In the genomic region with DNA sequence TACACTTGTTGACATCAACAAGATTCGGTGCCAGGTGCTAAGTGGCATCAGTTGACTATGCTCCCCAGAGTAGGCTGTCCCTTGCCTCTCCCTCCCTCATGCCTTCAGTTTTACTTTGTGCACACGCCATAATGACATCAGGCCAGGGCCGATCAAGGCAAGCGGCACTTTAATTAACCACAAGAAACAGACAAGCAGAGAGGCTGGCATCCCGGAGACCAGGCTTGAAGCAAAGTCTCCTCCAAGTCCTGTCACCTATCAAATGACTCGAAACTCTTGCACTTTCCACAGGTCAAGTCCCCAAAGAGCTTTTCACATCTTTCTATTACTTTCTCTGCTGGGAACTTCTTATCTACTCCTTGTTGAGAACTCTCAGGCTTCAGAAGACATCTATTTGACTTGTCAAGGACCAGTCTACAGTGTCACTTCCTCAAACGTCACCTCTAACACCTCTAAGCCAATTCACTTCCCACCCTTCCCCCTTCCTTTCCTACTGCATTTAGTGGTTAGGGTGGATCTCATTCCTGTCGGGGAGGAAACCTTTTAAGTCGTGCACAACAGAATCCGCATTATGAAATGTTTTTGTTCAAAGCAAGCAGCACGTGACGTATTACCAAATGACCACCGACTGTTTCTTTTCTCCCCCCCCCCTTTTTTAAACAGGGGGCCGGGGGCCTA, we compare ENCODE assay signal across 8 mouse cellular contexts. TPM values are rescaled to one million over a fixed set of nuclear protein-coding genes. Genes with fewer than 3 reads are reported as not detected.
DNase-seq lines count a peak whose midpoint lies in the region; ATAC-seq and TF ChIP-seq lines count a peak whose summit lies in the region.

No protein-coding gene starts in this region.

- no peaks in the 10 kb centered on the region for H3K27me3 ChIP-seq in heart, postnatal 0 days (ENCODE audit: control insufficient read depth, insufficient read depth, low read length)
- no peaks in the 10 kb centered on the region for H3K27me3 ChIP-seq in intestine, embryonic 16.5 days (replicated peaks; ENCODE audit: control insufficient read depth, insufficient read depth, low read length)
- no peaks in the 10 kb centered on the region for H3K27me3 ChIP-seq in midbrain, embryonic 16.5 days (ENCODE audit: control insufficient read depth, insufficient read depth, low read depth, low read length)

- TF ChIP-seq CTCF in heart, postnatal 0 days (IDR thresholded peaks at IDR 0.05; ENCODE audit: low read depth): no peak

- H3K36me3 ChIP-seq in heart, postnatal 0 days (replicated peaks; ENCODE audit: control insufficient read depth, insufficient read depth, low read length): peaks cover 40% of the 10 kb centered on the region
- H3K36me3 ChIP-seq in intestine, embryonic 16.5 days (ENCODE audit: control insufficient read depth, insufficient read depth, low read length): peaks cover 8% of the 10 kb centered on the region
- H3K36me3 ChIP-seq in midbrain, embryonic 16.5 days (ENCODE audit: control insufficient read depth, insufficient read depth, low read length): peaks cover 10% of the 10 kb centered on the region

- DNase-seq in heart, postnatal 0 days (ENCODE audit: low spot score): no peak
- DNase-seq in heart, adult 11 months: no peak
- no peak for DNase-seq in embryo, embryonic 11 days
- DNase-seq in adrenal gland, postnatal 36 days: no peak
- DNase-seq in kidney, postnatal 4 days: no peak

- no peak overlapping the region for H3K27ac ChIP-seq in heart, postnatal 0 days (ENCODE audit: low read depth)
- H3K27ac ChIP-seq in brown adipose tissue, adult 24 weeks (replicated peaks; ENCODE audit: low read depth, low read length): no peak overlapping the region
- no peak overlapping the region for H3K27ac ChIP-seq in intestine, embryonic 16.5 days (ENCODE audit: low read length)
- H3K27ac ChIP-seq in midbrain, embryonic 16.5 days (ENCODE audit: low read length): no peak overlapping the region

- peak overlapping the region; percentile 89 for H3K4me3 ChIP-seq in heart, postnatal 0 days (ENCODE audit: low read depth, low read length)
- peak overlapping the region; percentile 75 for H3K4me3 ChIP-seq in brown adipose tissue, adult 24 weeks (ENCODE audit: insufficient read depth, low read depth, low read length)
- H3K4me3 ChIP-seq in intestine, embryonic 16.5 days (ENCODE audit: low read length): peak overlapping the region; percentile 98
- peak overlapping the region; percentile 90 for H3K4me3 ChIP-seq in midbrain, embryonic 16.5 days (ENCODE audit: low read depth, low read length)

- H3K4me2 ChIP-seq in heart, postnatal 0 days (ENCODE audit: low read depth, low read length): peak overlapping the region; percentile 79
- H3K4me2 ChIP-seq in intestine, embryonic 16.5 days (ENCODE audit: low read depth, low read length): peak overlapping the region; percentile 90
- peak overlapping the region; percentile 92 for H3K4me2 ChIP-seq in midbrain, embryonic 16.5 days (ENCODE audit: low read length)

- no peaks in the 10 kb centered on the region for H3K9me3 ChIP-seq in heart, postnatal 0 days (replicated peaks; ENCODE audit: control insufficient read depth, low read length)
- no peaks in the 10 kb centered on the region for H3K9me3 ChIP-seq in intestine, embryonic 16.5 days (ENCODE audit: control insufficient read depth, low read length)
- peaks cover 8% of the 10 kb centered on the region; the same call in 1 of the 2 replicates for H3K9me3 ChIP-seq in midbrain, embryonic 16.5 days (replicated peaks; ENCODE audit: control insufficient read depth, low read length, poor library complexity, severe bottlenecking)

- 51% methylated on average over 14 of the region's 14 CpGs for WGBS in heart, postnatal 0 days
- 58% methylated on average over 14 of the region's 14 CpGs for WGBS in intestine, embryonic 16.5 days
- 69% methylated on average over 14 of the region's 14 CpGs for WGBS in midbrain, embryonic 16.5 days

- H3K4me1 ChIP-seq in heart, postnatal 0 days (ENCODE audit: control insufficient read depth, insufficient read depth): 0 out of 2 replicates have a peak, but pooled peaks cover 3% of the 10 kb centered on the region
- H3K4me1 ChIP-seq in brown adipose tissue, adult 24 weeks (ENCODE audit: control insufficient read depth, insufficient read depth, insufficient read length, low read length): peaks cover 3% of the 10 kb centered on the region; the same call in 1 of the 2 replicates
- peaks cover 8% of the 10 kb centered on the region for H3K4me1 ChIP-seq in intestine, embryonic 16.5 days (ENCODE audit: control insufficient read depth, insufficient read depth, low read length)
- peaks cover 13% of the 10 kb centered on the region for H3K4me1 ChIP-seq in midbrain, embryonic 16.5 days (ENCODE audit: control insufficient read depth, insufficient read depth, low read length)

- peak overlapping the region; percentile 90; the same call in 1 of the 2 replicates for H3K9ac ChIP-seq in heart, postnatal 0 days (replicated peaks; ENCODE audit: low read depth, low read length)
- peak overlapping the region; percentile 89 for H3K9ac ChIP-seq in intestine, embryonic 16.5 days (ENCODE audit: low read depth, low read length)
- H3K9ac ChIP-seq in midbrain, embryonic 16.5 days (ENCODE audit: low read depth, low read length): peak overlapping the region; percentile 90; the same call in 1 of the 2 replicates

- no peak for ATAC-seq in heart, postnatal 0 days (ENCODE audit: insufficient read depth, low read depth)
- ATAC-seq in intestine, embryonic 16.5 days: no peak
- no peak for ATAC-seq in midbrain, embryonic 16.5 days

- TF ChIP-seq EP300 in heart, postnatal 0 days (IDR thresholded peaks at IDR 0.05; ENCODE audit: low read depth): no peak

RNA-seq across cellular contexts. Expression of gene Zfand2a, which starts 1.0 kb away (rescaled TPM):
- 16.6 and 18.0 TPM in 2 replicates for total RNA-seq in heart, postnatal 0 days (2014; rRNA removed; ENCODE audit: low replicate concordance)
- polyA plus RNA-seq in heart, postnatal 0 days (2015; fragmentation: Nextera tagmentation; extraction: Ambion mirVana): 5.6 and 6.3 TPM in 2 replicates
- 12.4 and 13.1 TPM in 2 replicates for polyA plus RNA-seq in brown adipose tissue, adult 24 weeks (2012; ENCODE audit: insufficient read depth, insufficient read length, missing spikeins)
- polyA plus RNA-seq in intestine, embryonic 16.5 days (2015; fragmentation: Nextera tagmentation; extraction: Ambion mirVana): 7.1 and 7.2 TPM in 2 replicates
- 24.0 and 28.1 TPM in 2 replicates for polyA plus RNA-seq in midbrain, embryonic 16.5 days (2015; fragmentation: Nextera tagmentation; extraction: Ambion mirVana)
- 10 to 100 TPM; 28.6 to 34.9 TPM for total RNA-seq in adrenal gland, postnatal 36 days (2021)

RNA-seq across cellular contexts. Expression of gene 3110082I17Rik, which starts 23.0 kb away (rescaled TPM):
- total RNA-seq in heart, postnatal 0 days (2014; rRNA removed; ENCODE audit: low replicate concordance): 5.0 and 5.9 TPM in 2 replicates
- polyA plus RNA-seq in heart, postnatal 0 days (2015; fragmentation: Nextera tagmentation; extraction: Ambion mirVana): 9.5 and 10.6 TPM in 2 replicates
- 3.5 and 6.0 TPM in 2 replicates for polyA plus RNA-seq in brown adipose tissue, adult 24 weeks (2012; ENCODE audit: insufficient read depth, insufficient read length, missing spikeins)
- 25.8 and 35.5 TPM in 2 replicates for polyA plus RNA-seq in intestine, embryonic 16.5 days (2015; fragmentation: Nextera tagmentation; extraction: Ambion mirVana)
- 16.8 and 17.7 TPM in 2 replicates for polyA plus RNA-seq in midbrain, embryonic 16.5 days (2015; fragmentation: Nextera tagmentation; extraction: Ambion mirVana)
- total RNA-seq in adrenal gland, postnatal 36 days (2021): 10 to 100 TPM; 11.9 to 12.3 TPM

RNA-seq across cellular contexts. Expression of gene Uncx, which starts 60.0 kb away (rescaled TPM):
- not detected in 2 replicates for total RNA-seq in heart, postnatal 0 days (2014; rRNA removed; ENCODE audit: low replicate concordance)
- polyA plus RNA-seq in heart, postnatal 0 days (2015; fragmentation: Nextera tagmentation; extraction: Ambion mirVana): not detected in 2 replicates
- not detected in 2 replicates for polyA plus RNA-seq in brown adipose tissue, adult 24 weeks (2012; ENCODE audit: insufficient read depth, insufficient read length, missing spikeins)
- not detected in 2 replicates for polyA plus RNA-seq in intestine, embryonic 16.5 days (2015; fragmentation: Nextera tagmentation; extraction: Ambion mirVana)
- 22.5 and 23.8 TPM in 2 replicates for polyA plus RNA-seq in midbrain, embryonic 16.5 days (2015; fragmentation: Nextera tagmentation; extraction: Ambion mirVana)
- not detected for total RNA-seq in adrenal gland, postnatal 36 days (2021)

Comparison
In these comparisons a context has a peak if more than half of its experiments do, and no peak if none do; other contexts are left out.
1. RNA of gene Uncx, which starts 60.0 kb away (polyA plus RNA-seq): 22.5 to 23.8 TPM in midbrain, embryonic 16.5 days; not detected in heart, postnatal 0 days, not detected in brown adipose tissue, adult 24 weeks and not detected in intestine, embryonic 16.5 days; every median in the first group is over 10 times any median in the second.
2. Peak in every context shown above with its lines, with median percentiles within 50 percentile points of each other: H3K4me2 ChIP-seq, H3K4me3 ChIP-seq and H3K9ac ChIP-seq.